Mouse (Mus musculus) small intestine, adult 2 months (tissue): Measurements from ENCODE around the gene C2cd4a.

Experiments
- CTCF ChIP-seq: fragments of 200-500 bp; IDR thresholded peaks from 2 replicates; pipeline ENCODE4 v1.5.1; 2012; ENCODE audit warnings: low read depth, mild to moderate bottlenecking, control low read depth, inconsistent platforms, low read length, moderate library complexity, mixed read lengths; ENCODE audit not compliant: insufficient replicate concordance, insufficient read length; ENCODE audit errors: extremely low read depth
- POLR2A ChIP-seq: fragments of 200-500 bp; IDR thresholded peaks from 2 replicates; pipeline ENCODE4 v1.6.1; 2012; ENCODE audit warnings: low read depth, mild to moderate bottlenecking, control low read depth, inconsistent platforms, low read length, moderate library complexity

- TF ChIP-seq CTCF (peak; percentile 17; the same call in 1 of the 2 replicates), POLR2A (no peak)
Observed at GRCm38 (mm10) chr9:67802241-67802640, 29.9 kb downstream of the C2cd4a start.
